Mouse (Mus musculus) cerebellum, adult 11 months (tissue): ENCODE measurements at regions not wholly inside any gene's neighbourhood (a gene's known extent, or its start where the extent isn't known, plus 50 kb on each side); places are given as distances from the start of the nearest gene placed in this dataset.

Experiments used
- DNase-seq: peaks from one replicate; pipeline ENCODE4 v3.0.0; 2022

- no peak for DNase-seq
Measured at GRCm38 (mm10) chr13:102594201-102594600, 99.2 kb upstream of the Cd180 start.

GRCm38 (mm10) chr13:102595602-102596001 is 97.8 kb upstream of the Cd180 start:
- DNase-seq: no peak

- DNase-seq: no peak
Measured at GRCm38 (mm10) chr13:102596101-102596500, 97.3 kb upstream of the Cd180 start.

GRCm38 (mm10) chr13:102598181-102598580 is 95.2 kb upstream of the Cd180 start:
- no peak for DNase-seq

GRCm38 (mm10) chr13:102599602-102600001 is 93.8 kb upstream of the Cd180 start:
- DNase-seq: no peak

- DNase-seq: no peak
Measured at GRCm38 (mm10) chr13:102600026-102600425, 93.3 kb upstream of the Cd180 start.

- DNase-seq: no peak
Measured at GRCm38 (mm10) chr13:102624461-102624860, 68.9 kb upstream of the Cd180 start.

GRCm38 (mm10) chr13:102625171-102625835 is 68.1 kb upstream of the Cd180 start:
- DNase-seq: no peak

GRCm38 (mm10) chr13:102625836-102626340 is 67.5 kb upstream of the Cd180 start:
- DNase-seq: no peak

GRCm38 (mm10) chr13:102627786-102628185 is 65.6 kb upstream of the Cd180 start:
- no peak for DNase-seq

- DNase-seq: no peak
Measured at GRCm38 (mm10) chr13:102629176-102629575, 64.2 kb upstream of the Cd180 start.

GRCm38 (mm10) chr13:102634236-102634957 is 59.0 kb upstream of the Cd180 start:
- DNase-seq: no peak

GRCm38 (mm10) chr13:102636032-102636431 is 57.3 kb upstream of the Cd180 start:
- no peak for DNase-seq

GRCm38 (mm10) chr13:102637059-102637458 is 56.3 kb upstream of the Cd180 start:
- DNase-seq: no peak

GRCm38 (mm10) chr13:102639651-102640050 is 53.7 kb upstream of the Cd180 start:
- no peak for DNase-seq

- no peak for DNase-seq
Measured at GRCm38 (mm10) chr13:102640171-102640570, 53.2 kb upstream of the Cd180 start.
